Mouse (Mus musculus) left cerebral cortex, postnatal 36 days (tissue): ENCODE data around the gene Ccdc47. TPM values are rescaled to one million over a fixed set of nuclear protein-coding genes. Genes with fewer than 3 reads are reported as not detected.

ENCODE experiments used
- total RNA-seq, 2 experiments: library from RNA; stranded (reverse); gene quantifications; 2 replicates each; pipeline ENCODE4 v1.2.3; 2021

The Ccdc47 gene
- total RNA-seq, 2 experiments from 2014 or later = 79.5 to 86.6 TPM

Other genes with a start within 250 kb of the Ccdc47 start
- 10 to 100 TPM in 1 of 2 experiments, 1 to 10 TPM in 1; 9.2 to 11.5 TPM for gene Ace, start 248.4 kb downstream of the Ccdc47 start, total RNA-seq
- not detected for gene Ace3, start 221.7 kb downstream of the Ccdc47 start, total RNA-seq
- gene Kcnh6, start 208.2 kb downstream of the Ccdc47 start, total RNA-seq = 1 to 10 TPM; 2.1 to 2.2 TPM
- gene Dcaf7, start 179.5 kb downstream of the Ccdc47 start, total RNA-seq = 100 to 1,000 TPM; 144 to 147 TPM
- 10 to 100 TPM; 17.2 to 20.3 TPM for gene Taco1, start 150.3 kb downstream of the Ccdc47 start, total RNA-seq
- 10 to 100 TPM; 26.9 to 28.4 TPM for gene Map3k3, start 131.7 kb downstream of the Ccdc47 start, total RNA-seq
- gene Gm10840, start 55.5 kb downstream of the Ccdc47 start, total RNA-seq = not detected
- gene Limd2, start 55.5 kb downstream of the Ccdc47 start, total RNA-seq = 100 to 1,000 TPM in 1 of 2 experiments, 10 to 100 TPM in 1; 98.5 to 104 TPM
- gene Strada, start 14.2 kb downstream of the Ccdc47 start, total RNA-seq = 10 to 100 TPM; 26.6 to 31.2 TPM
- 10 to 100 TPM; 63.0 to 68.0 TPM for gene Ddx42, start 582 bp upstream of the Ccdc47 start, total RNA-seq
- 10 to 100 TPM; 26.0 to 29.8 TPM for gene Ftsj3, start 39.7 kb upstream of the Ccdc47 start, total RNA-seq
- 100 to 1,000 TPM; 183 to 198 TPM for gene Psmc5, start 39.8 kb upstream of the Ccdc47 start, total RNA-seq
- 10 to 100 TPM; 17.2 to 20.6 TPM for gene Smarcd2, start 56.6 kb upstream of the Ccdc47 start, total RNA-seq
- gene Tcam1, start 60.3 kb upstream of the Ccdc47 start, total RNA-seq = under 1 TPM; 0.15 to 0.25 TPM
- not detected for gene Gh, start 85.5 kb upstream of the Ccdc47 start, total RNA-seq
- gene Cd79b, start 98.4 kb upstream of the Ccdc47 start, total RNA-seq = under 1 TPM; 0.27 to 0.34 TPM
- not detected for gene Scn4a, start 136.9 kb upstream of the Ccdc47 start, total RNA-seq
- not detected for gene Prr29, start 149.1 kb upstream of the Ccdc47 start, total RNA-seq
- gene Icam2, start 171.7 kb upstream of the Ccdc47 start, total RNA-seq = 1 to 10 TPM; 3.1 to 4.1 TPM